Mouse (Mus musculus) cerebellum, adult 11 months (tissue): ENCODE results near the gene Sult6b2.

Experiments
- DNase-seq: peaks from one replicate; pipeline ENCODE4 v3.0.0; 2022

Gene Sult6b2

DNA sequence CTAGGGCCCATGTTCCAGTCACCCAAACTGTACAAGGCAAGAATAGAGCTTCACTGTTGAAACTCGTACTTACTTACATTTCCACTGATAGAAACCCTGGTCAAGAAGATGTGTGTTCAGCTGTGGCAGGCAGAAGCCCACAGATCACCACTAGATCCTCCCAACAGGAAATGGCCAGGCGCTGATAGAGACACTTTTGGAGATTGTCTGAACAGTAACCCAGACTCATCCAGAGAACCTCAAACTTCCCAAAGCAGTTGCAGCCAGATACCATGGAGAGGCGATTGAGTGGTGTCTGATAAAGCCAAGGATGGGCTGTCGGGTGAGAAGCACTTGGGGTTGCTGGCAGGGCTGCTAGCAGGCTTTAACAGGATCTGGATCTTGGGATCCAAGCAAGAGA lies 27.4 kb downstream of the Sult6b2 start:
- no peak for DNase-seq

DNA sequence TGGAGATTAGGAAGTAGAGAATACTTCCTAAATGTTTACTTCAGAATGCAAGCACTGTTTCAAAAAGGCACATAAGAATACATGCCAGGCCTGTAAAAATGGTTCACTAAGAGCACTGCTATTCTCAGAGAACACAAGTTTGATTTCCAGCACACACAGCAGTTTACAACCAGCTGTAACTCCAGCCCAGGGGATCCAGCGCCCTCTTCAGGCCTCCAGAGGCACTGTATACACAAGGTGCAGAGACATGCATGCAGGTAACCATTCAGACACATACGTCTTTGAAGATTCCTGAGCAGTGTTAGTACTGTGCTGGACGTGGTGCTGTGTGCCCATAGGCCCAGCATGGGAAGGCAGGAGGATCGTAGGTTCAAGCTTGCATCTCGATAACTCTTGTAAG lies 30.7 kb downstream of the Sult6b2 start:
- no peak for DNase-seq

DNA sequence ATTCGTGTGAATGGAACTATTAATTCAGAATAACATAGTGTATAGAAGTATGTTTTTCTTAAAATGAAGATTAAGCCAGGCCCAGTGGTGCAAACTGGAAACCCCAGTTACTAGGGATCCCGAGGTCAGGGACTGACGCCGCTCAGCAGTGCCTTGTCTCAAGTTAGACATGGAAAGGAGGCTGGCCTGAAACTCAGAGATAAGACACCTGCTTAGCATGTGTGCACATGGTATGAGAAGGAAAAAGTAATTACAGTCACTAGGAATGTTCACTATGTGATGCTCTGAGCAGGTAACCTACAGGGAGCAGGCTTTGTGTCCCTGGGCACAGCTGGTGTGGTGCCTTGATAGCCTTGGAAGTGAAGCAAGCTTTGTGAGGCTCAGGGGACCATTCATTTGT lies 32.7 kb downstream of the Sult6b2 start:
- no peak for DNase-seq

DNA sequence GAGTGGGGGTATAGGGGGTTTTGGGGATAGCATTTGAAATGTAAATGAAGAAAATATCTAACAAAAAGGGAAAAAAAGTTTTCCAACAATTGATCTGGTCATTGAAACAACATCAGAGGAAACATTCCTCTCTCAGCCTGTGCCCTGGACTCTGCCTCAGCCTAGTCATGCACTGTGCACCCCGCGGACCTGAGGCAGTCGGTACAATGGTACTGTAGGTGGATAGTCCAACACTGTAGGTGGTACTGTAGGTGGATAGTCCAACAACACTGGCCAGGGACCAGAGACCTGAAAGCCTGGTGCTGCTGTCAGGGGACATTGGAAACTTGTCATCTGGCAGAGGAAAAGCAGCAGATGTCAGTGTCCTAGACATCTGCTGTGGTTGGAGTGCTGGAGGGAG lies 34.4 kb downstream of the Sult6b2 start:
- DNase-seq, result no peak

DNA sequence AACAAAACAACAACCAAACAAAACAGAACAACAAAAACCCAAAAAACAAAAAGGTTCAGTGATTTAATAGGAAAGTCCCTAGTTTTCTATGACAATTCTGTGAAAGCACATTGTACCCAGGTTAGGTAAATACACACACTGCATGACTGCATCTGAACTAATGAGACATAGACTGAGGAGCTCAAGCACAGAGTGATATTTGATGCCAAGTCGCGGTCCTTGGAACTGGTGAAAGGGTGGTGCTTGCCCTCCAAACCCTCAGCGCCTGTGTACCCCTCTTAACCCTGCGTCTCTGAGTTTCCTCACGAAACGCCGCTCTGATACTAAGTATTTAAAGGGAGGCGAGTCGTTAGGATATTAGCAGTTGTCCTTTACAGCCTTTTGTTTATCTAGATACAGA lies 37.0 kb downstream of the Sult6b2 start:
- no peak for DNase-seq

DNA sequence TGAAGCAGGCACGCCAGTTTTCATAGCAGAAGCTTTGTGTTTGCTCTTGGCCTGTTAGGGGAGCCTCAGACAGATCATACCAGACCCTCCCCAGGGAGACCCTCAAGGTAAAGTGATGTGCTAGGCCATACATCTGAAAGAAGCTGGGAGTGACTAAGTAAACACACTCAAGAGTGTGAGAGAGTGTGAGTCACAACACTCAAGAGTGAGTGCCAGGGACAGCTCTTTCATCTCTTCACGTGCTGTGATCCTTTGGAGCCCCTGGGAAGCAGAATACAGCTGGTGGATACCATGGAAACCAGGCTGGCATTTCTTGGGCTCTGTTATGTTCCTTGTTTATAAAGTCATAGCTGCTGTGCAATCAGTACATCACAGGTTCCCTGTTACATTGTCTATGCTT lies 39.4 kb downstream of the Sult6b2 start:
- no peak for DNase-seq

DNA sequence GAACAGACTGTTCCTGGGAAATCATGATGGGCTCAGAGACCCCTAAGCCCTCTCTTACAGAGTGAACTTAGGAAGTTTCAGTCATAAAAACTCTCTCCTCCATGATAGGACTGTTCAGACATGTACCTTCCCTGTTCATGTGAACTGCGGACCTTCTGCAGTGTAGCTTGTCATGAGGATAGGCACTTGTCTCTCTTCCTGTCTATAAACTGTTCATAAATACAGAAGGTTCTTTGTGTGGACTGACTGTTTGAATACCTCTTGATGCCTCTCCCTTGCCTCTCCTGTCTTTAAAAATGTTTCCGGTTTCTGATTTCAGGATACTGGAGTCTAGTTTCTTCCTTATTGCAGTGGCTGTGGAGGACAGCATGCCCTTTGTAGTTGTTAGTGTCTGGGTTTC lies 44.7 kb downstream of the Sult6b2 start:
- DNase-seq, result no peak

DNA sequence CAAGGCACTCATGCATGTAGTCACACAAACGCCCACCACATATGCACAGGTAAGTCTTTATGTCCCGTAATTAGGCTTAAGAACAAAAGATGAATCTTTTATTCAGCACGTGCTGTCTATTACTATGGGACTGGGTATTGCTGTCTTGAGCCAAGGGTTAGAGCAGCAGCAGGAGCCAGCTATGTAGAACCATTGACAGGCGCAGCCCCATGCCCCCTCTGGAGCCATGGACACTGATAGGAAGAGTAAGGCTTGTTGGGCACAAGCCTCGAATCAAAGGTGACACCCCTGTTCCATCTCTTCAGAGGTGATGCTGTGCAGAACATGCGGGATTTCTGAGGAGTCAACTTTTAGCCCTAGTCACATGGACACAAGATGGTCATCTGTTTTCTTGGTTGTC lies 45.7 kb downstream of the Sult6b2 start:
- DNase-seq, result no peak

DNA sequence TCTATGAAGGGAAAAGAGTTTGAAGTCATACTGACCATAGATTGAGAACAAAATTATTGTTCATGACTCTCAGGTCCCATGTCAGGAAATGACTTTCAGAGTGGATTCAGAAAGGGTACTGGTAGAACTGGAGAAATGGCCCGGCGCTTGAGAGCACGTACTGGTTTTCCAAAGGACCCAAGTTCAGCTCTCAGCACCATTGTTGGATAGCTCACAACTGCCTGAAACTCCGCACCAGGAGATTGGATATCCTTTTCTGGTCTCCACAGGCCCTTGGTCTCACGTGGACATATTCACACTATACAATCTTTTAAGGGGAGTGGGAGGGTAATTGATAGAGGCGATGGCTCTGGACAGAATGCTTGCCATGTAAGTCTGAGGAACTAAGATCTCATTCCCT lies 46.3 kb downstream of the Sult6b2 start:
- DNase-seq, result no peak

DNA sequence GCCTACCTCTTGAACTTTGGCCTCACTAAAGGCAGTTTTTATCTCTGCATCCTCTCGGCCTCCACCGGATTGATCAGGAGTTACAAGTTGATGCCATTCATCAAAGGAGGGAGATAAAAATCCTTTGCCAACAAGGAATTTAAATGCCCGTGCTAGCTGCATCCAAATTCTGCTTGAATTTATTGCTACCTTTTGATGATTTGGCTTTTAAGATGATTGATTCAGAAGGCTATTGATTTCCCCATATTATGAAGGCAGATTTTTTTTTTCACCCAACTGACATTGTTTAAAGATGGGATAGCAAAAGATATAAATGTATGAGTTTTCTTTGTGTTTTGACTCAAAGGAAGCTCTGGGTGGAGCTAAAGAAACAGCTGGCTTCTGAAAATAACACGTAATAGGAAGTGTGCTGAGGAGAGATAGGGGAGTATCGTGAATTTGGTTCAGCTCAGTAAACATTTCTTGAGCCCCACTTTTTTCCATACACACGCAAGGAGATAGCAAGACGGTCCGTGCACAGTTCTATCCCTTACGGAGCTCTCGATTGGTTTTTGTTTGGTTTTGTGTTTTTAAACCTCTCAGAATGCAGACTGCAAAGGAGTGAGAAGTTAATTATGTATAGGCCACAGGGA lies 46.9 kb downstream of the Sult6b2 start:
- DNase-seq, result no peak

DNA sequence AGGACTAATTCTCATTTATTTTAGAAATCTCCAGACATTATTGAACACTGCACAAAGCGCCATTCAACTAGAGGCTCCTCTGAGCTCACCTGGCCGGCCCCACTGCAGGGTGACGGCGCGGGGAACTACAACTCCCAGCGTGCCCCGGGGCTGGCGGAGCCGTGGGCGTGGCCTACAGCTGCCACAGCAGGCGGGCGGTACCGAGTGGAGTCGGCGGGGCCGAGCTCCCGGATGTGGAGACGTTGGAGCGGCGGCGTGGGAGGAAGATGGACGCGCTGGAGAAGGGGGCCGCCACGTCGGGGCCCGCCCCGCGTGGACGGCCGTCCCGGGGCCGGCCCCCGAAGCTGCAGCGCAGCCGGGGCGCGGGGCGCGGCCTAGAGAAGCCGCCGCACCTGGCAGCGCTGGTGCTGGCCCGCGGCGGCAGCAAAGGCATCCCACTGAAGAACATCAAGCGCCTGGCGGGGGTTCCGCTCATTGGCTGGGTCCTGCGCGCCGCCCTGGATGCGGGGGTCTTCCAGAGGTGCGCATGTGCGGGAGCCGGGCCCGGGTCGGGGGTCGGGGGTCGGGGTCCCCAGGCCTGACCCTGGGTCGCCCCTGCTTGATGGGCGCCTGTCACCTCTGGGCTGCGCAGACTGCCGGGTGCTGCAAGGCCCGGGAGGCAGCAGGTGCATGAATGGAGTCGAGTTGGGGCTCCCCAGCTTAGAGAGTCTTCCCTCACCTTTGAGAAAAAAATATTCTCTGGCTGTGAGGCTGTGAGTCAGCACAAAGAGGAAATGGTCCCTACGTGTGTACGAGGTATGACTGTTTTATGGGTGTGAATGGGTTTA lies 47.6 kb downstream of the Sult6b2 start, which contains the start of gene Cmas:
Cmas (plus strand) TSS at position 180 of the 827 bp plus-strand sequence.
- DNase-seq, result peak; percentile 88

DNA sequence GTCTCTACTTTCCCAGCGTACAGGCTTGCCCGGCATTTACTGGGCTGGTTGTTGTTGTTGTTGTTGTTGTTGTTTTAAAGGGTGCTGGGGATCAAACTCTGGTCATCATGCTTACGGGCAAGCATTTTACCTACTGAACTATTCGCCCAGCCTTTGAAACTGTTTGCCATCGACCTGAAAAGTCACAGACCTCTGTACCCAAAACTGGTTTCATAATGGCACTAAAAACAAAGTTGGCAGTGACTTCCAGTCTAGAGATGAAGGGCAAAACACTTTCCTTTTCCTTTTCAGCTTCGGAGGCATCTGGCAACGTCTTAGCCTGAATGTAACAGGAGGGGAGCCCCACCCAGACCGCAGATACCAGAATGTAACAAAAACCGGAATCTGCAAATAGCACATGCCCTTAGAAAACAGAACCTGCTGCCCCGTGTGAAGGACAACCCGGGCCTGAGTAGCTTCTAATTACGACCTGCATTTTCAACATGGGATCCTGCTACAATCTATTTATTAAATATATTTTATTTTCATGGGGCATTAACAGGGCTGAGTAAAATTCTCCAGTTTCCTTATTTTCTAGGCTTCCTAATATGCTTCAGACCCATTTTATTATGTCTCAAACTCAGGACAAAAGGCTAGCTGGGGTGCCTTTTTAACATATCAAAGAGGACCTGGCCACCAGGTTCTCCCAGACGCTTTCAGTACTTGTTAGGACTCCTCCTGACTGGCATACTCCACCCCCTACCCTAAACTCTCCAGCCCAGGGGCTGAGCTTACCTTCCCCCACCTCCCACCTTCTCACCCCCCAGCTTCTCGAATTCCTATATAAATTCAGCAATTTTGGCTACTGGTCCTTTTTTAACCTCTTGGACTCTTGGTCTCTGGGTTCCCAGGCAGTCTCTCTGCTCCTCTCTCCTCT lies 51.7 kb downstream of the Sult6b2 start:
- no peak for DNase-seq

DNA sequence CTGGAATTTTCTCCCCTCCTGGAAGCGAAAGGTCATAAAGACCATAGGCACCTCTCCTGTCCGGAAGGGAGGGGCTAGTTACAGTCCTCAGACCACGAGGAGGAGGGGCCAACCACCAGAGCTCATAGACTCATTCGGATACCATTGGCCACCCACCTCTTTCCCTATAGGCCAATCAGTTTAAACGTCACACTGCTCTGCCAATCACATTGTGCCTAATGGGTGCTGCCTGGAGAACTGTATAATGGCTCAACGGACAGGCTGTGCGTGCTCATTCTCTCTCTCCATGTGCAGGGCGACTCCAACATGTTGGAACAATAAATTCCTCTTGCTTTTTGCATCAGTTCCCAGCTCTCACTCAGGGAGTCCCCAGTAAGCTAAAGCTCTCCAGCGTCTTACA lies 52.9 kb downstream of the Sult6b2 start:
- no peak for DNase-seq

DNA sequence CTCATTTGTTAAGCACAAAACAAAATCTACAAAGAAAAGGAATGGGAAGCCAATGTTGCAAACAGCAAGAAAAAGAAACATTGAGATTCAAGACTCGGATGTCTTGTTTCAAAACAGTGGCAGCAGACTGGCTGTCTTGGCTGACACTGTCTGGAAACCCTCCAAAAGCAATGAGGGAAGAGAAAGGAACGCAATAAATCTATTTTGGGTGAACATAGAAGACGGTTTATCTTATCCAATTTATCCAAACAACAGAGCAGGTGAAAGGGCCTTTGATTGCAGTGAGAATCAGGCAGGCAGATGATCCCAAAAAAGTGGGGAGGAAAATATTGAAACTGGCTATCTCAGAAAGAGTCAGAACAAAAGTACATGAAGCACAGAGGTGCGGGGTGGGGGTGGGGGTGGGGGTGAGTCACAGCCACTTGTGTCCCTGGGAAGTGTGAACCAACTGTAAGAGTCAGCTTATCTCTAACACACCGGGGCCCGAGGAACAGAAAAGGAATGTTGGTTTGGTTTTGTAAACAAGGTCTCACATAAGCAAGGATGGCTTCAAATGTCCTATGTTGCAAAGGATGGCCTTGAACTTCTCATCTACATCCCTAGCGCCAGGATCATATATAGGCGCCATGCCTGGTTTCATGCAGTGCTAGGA lies 56.1 kb downstream of the Sult6b2 start:
- no peak for DNase-seq

DNA sequence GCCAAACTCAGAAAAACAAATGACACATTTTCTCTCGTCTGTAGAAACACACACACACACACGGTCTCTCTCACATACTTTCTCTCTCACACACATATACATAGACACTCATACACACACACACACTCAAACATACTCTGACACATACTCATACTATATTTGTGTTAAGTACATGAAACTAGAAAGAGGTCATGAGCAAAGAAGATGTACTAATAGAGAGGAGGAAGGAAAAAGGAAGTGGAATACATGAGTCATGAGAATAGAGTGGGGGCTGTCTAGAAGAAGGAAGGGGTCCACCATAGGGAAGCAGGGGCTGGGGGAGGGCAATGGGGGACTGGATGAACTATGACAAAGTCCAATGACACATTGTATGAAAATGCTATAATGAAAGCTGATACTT lies 57.1 kb downstream of the Sult6b2 start:
- no peak for DNase-seq

DNA sequence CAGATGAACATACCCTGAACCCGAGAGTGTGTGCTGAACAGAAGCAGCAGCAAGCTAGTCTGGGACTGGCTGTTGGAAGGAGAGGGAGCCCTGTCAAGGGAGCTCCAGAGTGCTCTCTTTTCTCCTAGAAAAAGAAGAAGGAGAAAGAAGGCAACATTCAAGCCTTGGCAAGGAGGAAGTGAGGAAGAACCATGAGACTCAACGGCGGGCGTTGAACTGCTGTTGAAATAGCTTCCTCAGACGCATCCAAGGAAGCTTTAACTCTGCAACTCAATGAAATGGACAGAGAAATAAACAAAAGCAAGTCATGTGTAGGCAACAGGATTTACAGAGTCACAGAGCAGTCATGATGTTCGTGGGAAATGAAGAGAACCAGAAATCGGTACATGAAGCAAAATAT lies 57.5 kb downstream of the Sult6b2 start:
- no peak for DNase-seq

DNA sequence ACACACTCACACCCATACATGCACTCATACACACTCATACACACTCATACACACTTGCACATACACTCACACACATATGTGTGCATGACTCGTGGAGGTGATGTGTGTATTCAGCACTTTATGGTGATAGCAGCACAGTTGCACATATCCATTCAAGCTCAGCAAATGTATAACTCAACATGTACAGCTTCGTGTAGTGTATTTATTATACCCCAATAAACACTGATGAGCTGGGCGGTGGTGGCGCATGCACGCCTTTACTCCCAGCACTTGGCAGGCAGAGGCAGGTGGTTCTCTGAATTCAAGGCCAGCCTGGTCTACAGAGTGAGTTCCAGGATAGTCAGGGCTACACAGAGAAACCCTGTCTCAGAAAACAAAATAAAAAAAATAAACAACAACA lies 58.8 kb downstream of the Sult6b2 start:
- DNase-seq, result no peak

DNA sequence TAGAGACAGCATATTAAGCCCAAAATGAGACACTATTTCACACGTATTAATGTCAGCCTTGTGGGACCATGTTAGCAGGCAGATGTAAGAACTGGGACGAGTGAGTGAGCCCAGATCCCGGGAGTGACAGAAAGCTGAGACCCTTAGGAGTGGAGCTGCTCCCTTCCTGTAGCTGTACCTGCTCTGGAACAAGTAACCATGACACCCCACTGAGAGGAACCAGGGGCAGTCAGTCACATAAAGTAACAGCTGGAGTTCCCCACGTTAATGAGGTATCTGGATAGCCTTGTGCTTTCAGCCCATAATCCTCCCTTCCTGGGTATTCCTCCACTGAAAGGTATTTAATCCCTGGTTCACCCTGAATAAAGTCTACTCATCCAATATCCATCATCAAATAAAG lies 61.1 kb downstream of the Sult6b2 start:
- DNase-seq, result no peak

DNA sequence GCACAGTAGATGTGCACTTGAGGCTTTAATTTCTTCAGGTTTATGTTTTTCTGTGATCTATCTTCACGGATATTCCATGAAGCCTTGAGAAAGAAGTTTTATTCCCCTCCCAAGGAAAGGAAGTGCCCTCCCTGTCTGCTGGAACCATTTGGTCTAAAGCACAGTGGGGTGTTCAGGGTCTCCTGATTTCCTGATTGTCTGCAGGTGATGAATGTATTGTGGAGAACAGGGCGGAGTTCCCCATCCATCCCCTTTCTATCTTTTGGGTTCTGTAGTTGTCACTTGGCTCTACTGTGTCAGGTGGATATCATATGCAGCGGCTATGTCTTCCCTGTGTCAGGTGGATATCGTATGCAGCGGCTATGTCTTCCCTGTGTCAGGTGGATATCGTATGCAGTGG lies 62.5 kb downstream of the Sult6b2 start:
- DNase-seq, result no peak

DNA sequence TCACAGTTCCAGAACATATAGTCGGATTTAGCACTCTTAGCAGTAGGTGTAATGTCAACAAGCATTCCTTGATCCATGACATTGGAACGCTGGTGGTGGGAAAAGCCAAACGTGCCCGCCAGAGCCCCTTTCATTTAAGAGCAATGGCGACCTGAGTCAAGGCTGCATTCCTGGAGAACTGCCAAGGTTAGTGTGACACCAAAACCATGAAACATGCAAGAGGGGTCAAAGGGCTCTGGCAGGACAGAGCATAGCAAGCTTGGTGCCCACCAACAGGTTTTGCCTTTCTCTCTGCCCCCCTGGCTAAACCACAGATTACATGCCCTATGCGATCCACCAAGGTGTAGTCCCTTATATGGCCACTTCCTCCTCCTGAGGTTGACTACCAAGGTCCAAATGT lies 65.7 kb downstream of the Sult6b2 start:
- no peak for DNase-seq

DNA sequence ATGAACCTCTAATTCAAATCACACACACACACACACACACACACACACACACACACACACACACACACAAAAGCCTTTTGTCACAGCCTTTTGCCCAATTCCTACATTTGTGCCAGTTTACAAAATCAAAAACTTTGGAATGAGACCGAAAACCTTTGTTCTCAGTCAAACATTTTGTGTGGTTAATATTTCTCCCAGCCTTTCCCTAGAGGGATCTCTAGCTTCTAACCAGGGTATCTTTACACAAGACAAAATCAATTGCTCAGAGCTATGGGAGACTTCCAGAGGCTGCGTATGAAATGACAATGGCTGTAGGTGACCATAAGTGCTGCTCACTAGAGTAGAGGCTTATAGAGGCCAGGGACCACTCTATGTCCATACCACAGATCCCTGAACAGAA lies 66.1 kb downstream of the Sult6b2 start:
- DNase-seq, result no peak

DNA sequence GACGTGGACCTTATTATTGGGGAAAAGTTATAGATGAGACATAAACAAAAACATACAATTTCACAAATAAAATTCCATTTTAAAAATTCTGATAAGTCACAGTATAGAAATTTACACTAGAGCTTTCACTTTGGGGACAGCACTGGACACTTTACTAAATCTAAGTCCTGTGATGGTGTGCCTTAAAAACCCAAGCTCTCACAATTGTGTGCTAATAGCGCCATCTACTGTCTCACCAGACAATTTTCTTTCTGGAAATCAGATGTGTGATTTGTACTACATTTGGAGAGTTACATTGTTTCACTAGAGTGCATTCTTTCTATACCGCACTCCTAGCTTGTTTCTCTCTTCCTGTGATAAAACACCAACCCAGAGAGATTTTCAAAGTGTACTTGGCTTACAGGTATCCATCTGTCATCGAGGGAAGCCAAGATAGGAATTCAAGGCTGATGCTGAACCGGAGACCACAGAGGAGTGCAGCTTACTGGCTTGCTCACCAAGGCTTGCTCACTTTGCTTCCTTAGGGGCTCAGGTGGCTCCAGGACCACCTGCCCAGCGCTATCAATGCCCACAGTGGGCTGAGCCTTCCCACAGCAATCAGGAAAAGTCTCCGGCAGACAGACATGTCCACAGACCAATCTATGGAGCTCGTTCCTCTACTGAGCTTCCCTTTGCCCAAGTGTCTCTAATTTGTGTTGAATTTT lies 68.8 kb downstream of the Sult6b2 start:
- DNase-seq, result no peak
